Mouse (Mus musculus) lung, postnatal 25 days (tissue): Measurements from ENCODE around the gene Marcks.
"Not testable (repeated sequence)": the region's sequence is repeated elsewhere in the genome, so short reads cannot be mapped to it uniquely, and the experiment has no call there.

Source experiments
- DNase-seq: peaks from one replicate; pipeline ENCODE4 v3.0.0; 2022; ENCODE audit warnings: low spot score

Gene Marcks

GRCm38 (mm10) chr10:37135951-37136751 is 2.6 kb downstream of the Marcks start:
- peak; percentile 44 for DNase-seq

- DNase-seq = no peak
These were observed 4.6 kb downstream of the Marcks start for GRCm38 (mm10) chr10:37133876-37134708.

GRCm38 (mm10) chr10:37132671-37133070 is 6.0 kb downstream of the Marcks start:
- no peak for DNase-seq

- no peak for DNase-seq
These were observed 9.1 kb downstream of the Marcks start for GRCm38 (mm10) chr10:37129652-37130051.

GRCm38 (mm10) chr10:37115329-37115728 is 23.4 kb downstream of the Marcks start:
- DNase-seq = no peak

GRCm38 (mm10) chr10:37112812-37113211 is 25.9 kb downstream of the Marcks start:
- DNase-seq = no peak

- no peak for DNase-seq
These were observed 26.4 kb downstream of the Marcks start for GRCm38 (mm10) chr10:37112362-37112761.

GRCm38 (mm10) chr10:37111432-37111831 is 27.3 kb downstream of the Marcks start:
- DNase-seq = no peak

GRCm38 (mm10) chr10:37106871-37107627 is 31.7 kb downstream of the Marcks start:
- DNase-seq = peak; percentile 56

- DNase-seq = no peak
These were observed 32.4 kb downstream of the Marcks start for GRCm38 (mm10) chr10:37106303-37106702.

GRCm38 (mm10) chr10:37102227-37103080 is 36.3 kb downstream of the Marcks start:
- no peak for DNase-seq

GRCm38 (mm10) chr10:37101733-37102132 is 37.0 kb downstream of the Marcks start:
- no peak for DNase-seq

GRCm38 (mm10) chr10:37096529-37096928 is 42.2 kb downstream of the Marcks start:
- DNase-seq = no peak

GRCm38 (mm10) chr10:37095803-37096202 is 42.9 kb downstream of the Marcks start:
- DNase-seq = peak; percentile 67

GRCm38 (mm10) chr10:37093306-37093705 is 45.4 kb downstream of the Marcks start:
- no peak for DNase-seq

GRCm38 (mm10) chr10:37090411-37090810 is 48.3 kb downstream of the Marcks start:
- no peak for DNase-seq

- not testable (repeated sequence) for DNase-seq
These were observed 54.6 kb downstream of the Marcks start for GRCm38 (mm10) chr10:37084071-37084470.
